Mouse (Mus musculus) midbrain, postnatal 0 days (tissue): ENCODE data around the gene Timp4. TPM values are rescaled to one million over a fixed set of nuclear protein-coding genes. Genes with fewer than 3 reads are reported as not detected.

Experiments
- ATAC-seq: fragments of 200-750 bp; cut with Nextera tagmentation; 2 replicates; pipeline ENCODE4 v1.8.0; 2017; ENCODE audit warnings: moderate number of reproducible peaks, mild to moderate bottlenecking, moderate TSS enrichment, moderate library complexity; ENCODE audit not compliant: low FRiP score
- DNase-seq: peaks from one replicate; pipeline ENCODE4 v3.0.0-alpha.2; 2015; ENCODE audit warnings: low spot score
- H3K27ac ChIP-seq: fragments of 300-500 bp; sonication (generic); 2 replicates; pipeline ENCODE4 v1.5.1; 2014; ENCODE audit warnings: low read depth, mild to moderate bottlenecking, low read length, mixed read lengths
- H3K27me3 ChIP-seq: fragments of 300-500 bp; sonication (generic); 2 replicates; pipeline ENCODE4 v1.6.1; 2014; ENCODE audit warnings: low read length, control low read depth, mixed read lengths; ENCODE audit not compliant: insufficient read depth
- H3K36me3 ChIP-seq: fragments of 300-500 bp; sonication (generic); 2 replicates; pipeline ENCODE4 v1.6.1; 2014; ENCODE audit warnings: low read length, control low read depth, mixed read lengths; ENCODE audit not compliant: insufficient read depth
- H3K4me1 ChIP-seq: fragments of 300-500 bp; sonication (generic); 2 replicates; pipeline ENCODE4 v1.6.1; 2014; ENCODE audit warnings: mild to moderate bottlenecking, control low read depth, antibody characterized with exemption, low read length, mixed read lengths; ENCODE audit not compliant: insufficient read depth
- H3K4me2 ChIP-seq: fragments of 300-500 bp; sonication (generic); 2 replicates; pipeline ENCODE4 v1.6.1; 2014; ENCODE audit warnings: low read depth, mild to moderate bottlenecking, low read length, mixed read lengths; ENCODE audit not compliant: poor library complexity, severe bottlenecking
- H3K4me3 ChIP-seq: fragments of 300-500 bp; sonication (generic); 2 replicates; pipeline ENCODE4 v1.5.1; 2014; ENCODE audit warnings: low read depth, mild to moderate bottlenecking, low read length, moderate library complexity
- H3K9ac ChIP-seq: fragments of 300-500 bp; sonication (generic); replicated peaks from 2 replicates; pipeline ENCODE4 v1.6.1; 2014; ENCODE audit warnings: mild to moderate bottlenecking, low read length, moderate library complexity, mixed read lengths; ENCODE audit not compliant: poor library complexity, severe bottlenecking
- H3K9me3 ChIP-seq: fragments of 300-500 bp; sonication (generic); 2 replicates; pipeline ENCODE4 v1.6.1; 2016; ENCODE audit warnings: low read length, control low read depth
- CTCF ChIP-seq: IDR thresholded peaks from 2 replicates; pipeline ENCODE4 v1.5.1; 2016; ENCODE audit warnings: antibody characterized with exemption, mild to moderate bottlenecking
- WGBS: fragments of 180-500 bp; shearing (Covaris S2); extraction: QIAGEN DNeasy Blood & Tissue Kit; methylation state at CpG from one replicate; pipeline ENCODE4 v1.1.7; 2014; 5-methylcytosine and 5-hydroxymethylcytosine counted together
- polyA plus RNA-seq: library from polyadenylated mRNA; unstranded; fragments of >200 nt; fragmentation: Nextera tagmentation; extraction: Ambion mirVana; gene quantifications from 2 replicates; pipeline ENCODE4 v1.2.1, GENCODE M21; 2015
- total RNA-seq: library from RNA; depleted of rRNA; stranded (reverse); fragments of >200 nt; gene quantifications from 2 replicates; pipeline ENCODE4 v1.2.3, GENCODE M21; 2014

Timp4 gene
- total and polyA plus RNA-seq, 2 experiments from 2014 or later: 21.9 to 29.7 TPM

DNA sequence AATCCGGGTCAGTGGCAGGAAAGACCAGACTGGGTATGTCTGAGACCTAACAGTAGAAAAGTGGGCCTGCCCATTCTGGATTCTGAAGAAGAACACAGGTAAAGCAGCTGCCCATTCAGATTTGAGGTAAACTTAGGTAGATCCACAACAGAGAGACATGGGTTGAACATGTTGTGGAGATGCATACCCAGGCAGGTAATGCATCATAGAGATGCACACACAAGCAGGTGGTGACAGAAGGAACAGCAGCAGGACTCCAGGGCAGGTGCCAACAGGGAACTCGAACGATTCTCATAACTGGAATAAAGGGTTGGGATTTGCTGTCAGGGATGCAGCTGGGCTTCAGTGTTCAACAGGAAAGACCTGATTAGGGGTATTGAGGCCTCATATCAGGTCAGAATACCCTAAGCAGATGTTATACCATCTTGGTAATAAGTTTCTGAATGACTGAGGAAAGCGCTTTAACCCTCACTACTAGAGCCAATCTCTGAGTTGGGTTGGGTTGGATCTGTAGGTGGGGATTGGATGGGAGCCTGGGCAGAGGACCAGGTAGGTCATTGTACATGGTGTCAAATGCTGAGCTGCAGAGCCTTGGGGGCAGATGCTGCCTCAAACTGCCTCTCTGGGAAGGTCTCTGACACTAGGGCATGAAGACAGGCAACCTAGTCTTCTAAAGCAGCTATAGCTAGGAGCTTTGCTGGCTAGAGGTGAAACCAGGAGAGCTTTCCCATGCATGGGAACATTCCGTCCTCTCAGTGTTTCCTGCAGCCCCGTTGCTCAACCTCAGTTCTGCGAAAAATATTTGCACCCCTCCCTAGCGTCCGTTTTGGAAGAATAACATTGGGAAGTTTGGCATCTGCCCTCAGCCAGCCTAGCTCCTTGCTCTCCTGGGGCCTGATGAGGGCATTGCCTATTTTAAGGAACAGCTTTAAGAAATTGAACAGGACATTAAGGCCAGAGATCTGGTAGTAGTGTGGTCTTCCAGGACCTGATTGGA lies 13.7 kb downstream of the Timp4 start:
- Histone ChIP-seq H3K4me1 (no peaks in the 10 kb centered on the region), H3K27ac (no peak overlapping the region), H3K9me3 (no peaks in the 10 kb centered on the region), H3K4me2 (no peak overlapping the region), H3K36me3 (peaks cover 19% of the 10 kb centered on the region; the same call in 1 of the 2 replicates), H3K27me3 (no peaks in the 10 kb centered on the region), H3K4me3 (no peak overlapping the region), H3K9ac (no peak overlapping the region)
- 87% methylated on average over 9 of the region's 9 CpGs for WGBS
- no peak for DNase-seq
- no peak for ATAC-seq
- no peak for TF ChIP-seq CTCF

DNA sequence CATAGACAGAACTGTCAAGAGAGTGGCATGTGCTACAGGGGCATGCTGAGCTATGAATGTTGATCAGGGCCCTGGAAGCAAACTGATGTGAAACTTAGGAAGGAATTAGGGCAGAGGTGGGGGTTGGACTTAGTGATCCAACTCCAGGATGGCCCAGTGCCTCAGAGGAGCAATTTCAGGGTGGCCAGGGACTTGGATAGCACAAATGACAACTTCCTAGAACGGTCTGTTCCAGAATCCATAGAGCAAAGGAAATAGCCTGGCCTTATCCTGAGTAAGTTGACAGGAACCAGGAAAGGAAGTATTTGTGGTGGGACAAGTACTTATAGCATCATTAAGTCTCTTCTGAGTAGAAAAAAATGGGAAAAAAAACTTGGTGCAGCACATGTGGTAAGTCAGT lies 19.4 kb downstream of the Timp4 start:
- Histone ChIP-seq H3K4me2 (no peak overlapping the region), H3K4me3 (no peak overlapping the region), H3K9me3 (no peaks in the 10 kb centered on the region), H3K27me3 (no peaks in the 10 kb centered on the region), H3K27ac (no peak overlapping the region), H3K36me3 (peaks cover 6% of the 10 kb centered on the region; the same call in 1 of the 2 replicates), H3K9ac (no peak overlapping the region), H3K4me1 (no peaks in the 10 kb centered on the region)
- ATAC-seq (no peak), DNase-seq (no peak)
- no peak for TF ChIP-seq CTCF
- WGBS: 71% methylated on average over 1 of the region's 1 CpGs

DNA sequence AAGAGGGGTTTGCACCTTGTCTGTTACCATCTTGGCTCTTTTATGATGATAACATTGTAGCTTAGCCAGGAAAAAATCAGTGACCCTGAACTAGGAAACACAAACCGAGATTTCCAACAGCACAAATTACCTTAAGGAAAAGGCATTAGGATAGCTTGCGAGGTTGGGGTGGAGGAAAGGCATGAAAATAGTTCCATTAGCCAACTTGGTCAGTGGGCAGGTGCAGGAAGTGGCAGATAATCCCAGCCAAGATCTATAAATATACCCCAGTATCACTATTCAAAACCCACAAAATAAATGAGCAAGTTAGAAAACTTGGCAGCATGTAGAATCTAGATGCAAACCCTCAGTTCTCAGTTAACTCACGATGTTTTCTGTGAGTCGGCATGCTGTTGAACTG lies 20.2 kb downstream of the Timp4 start:
- WGBS: 73% methylated on average over 4 of the region's 4 CpGs
- H3K9ac ChIP-seq: no peak overlapping the region
- no peaks in the 10 kb centered on the region for H3K9me3 ChIP-seq
- ATAC-seq: no peak
- H3K36me3 ChIP-seq: peaks cover 1% of the 10 kb centered on the region; the same call in 1 of the 2 replicates
- no peaks in the 10 kb centered on the region for H3K27me3 ChIP-seq
- no peaks in the 10 kb centered on the region for H3K4me1 ChIP-seq
- TF ChIP-seq CTCF: no peak
- DNase-seq: no peak
- no peak overlapping the region for H3K27ac ChIP-seq
- H3K4me3 ChIP-seq: no peak overlapping the region
- H3K4me2 ChIP-seq: no peak overlapping the region

- Histone ChIP-seq H3K36me3 (no peaks in the 10 kb centered on the region), H3K9me3 (no peaks in the 10 kb centered on the region), H3K27me3 (no peaks in the 10 kb centered on the region), H3K27ac (no peak overlapping the region), H3K4me1 (no peaks in the 10 kb centered on the region), H3K4me3 (no peak overlapping the region), H3K4me2 (no peak overlapping the region), H3K9ac (no peak overlapping the region)
- no peak for TF ChIP-seq CTCF
- 82% methylated on average over 3 of the region's 3 CpGs for WGBS
- no peak for DNase-seq
- no peak for ATAC-seq
These were observed 21.4 kb downstream of the Timp4 start for GRCm38 (mm10) chr6:115230557-115230956.

GRCm38 (mm10) chr6:115227529-115227928 lies 24.5 kb downstream of the Timp4 start:
- Histone ChIP-seq H3K36me3 (no peaks in the 10 kb centered on the region), H3K9ac (no peak overlapping the region), H3K27ac (no peak overlapping the region), H3K4me2 (no peak overlapping the region), H3K4me3 (no peak overlapping the region), H3K27me3 (no peaks in the 10 kb centered on the region), H3K9me3 (no peaks in the 10 kb centered on the region), H3K4me1 (no peaks in the 10 kb centered on the region; the same call in 1 of the 2 replicates)
- DNase-seq (peak; percentile 92), ATAC-seq (peak; percentile 62; the same call in 1 of the 2 replicates)
- TF ChIP-seq CTCF: peak; percentile 93
- 8% methylated on average over 2 of the region's 2 CpGs for WGBS

GRCm38 (mm10) chr6:115227043-115227442 lies 25.0 kb downstream of the Timp4 start, which contains the start of gene Gm17482:
TSS of gene Gm17482 (plus strand) at chr6:115227343.
- H3K27ac ChIP-seq: peak within 1 kb of the TSS; percentile 14; the same call in 1 of the 2 replicates
- 79% methylated on average over 4 of the region's 4 CpGs for WGBS
- DNase-seq: no peak

More at GRCm38 (mm10) chr6:115227043-115227442, 25.0 kb downstream of the Timp4 start, which contains the start of gene Gm17482:
- Histone ChIP-seq H3K9ac (no peak within 1 kb of the TSS), H3K9me3 (no peaks in the 10 kb centered on the region), H3K4me2 (no peak within 1 kb of the TSS), H3K36me3 (no peaks in the 10 kb centered on the region), H3K27me3 (no peaks in the 10 kb centered on the region), H3K4me3 (no peak within 1 kb of the TSS), H3K4me1 (no peaks in the 10 kb centered on the region; the same call in 1 of the 2 replicates)
- no peak for ATAC-seq
- no peak for TF ChIP-seq CTCF
